Mouse (Mus musculus): ENCODE data around the gene Abhd12. TPM values are rescaled to one million over a fixed set of nuclear protein-coding genes. Genes with fewer than 3 reads are reported as not detected.
"Not testable (repeated sequence)": the region's sequence is repeated elsewhere in the genome, so short reads cannot be mapped to it uniquely, and the experiment has no call there.

Gene Abhd12
- polyA plus RNA-seq (2016; fragmentation: Nextera tagmentation; extraction: Ambion mirVana), result 66.3 and 67.7 TPM in 2 replicates

- H3K4me3 ChIP-seq, result peak within 1 kb of the TSS; percentile 67
- peaks cover 17% of the 10 kb centered on the region for H3K4me1 ChIP-seq
- H3K4me2 ChIP-seq (replicated peaks), result peak within 1 kb of the TSS; percentile 80
- H3K9me3 ChIP-seq, result no peaks in the 10 kb centered on the region
- no peaks in the 10 kb centered on the region for H3K27me3 ChIP-seq
- under 1% methylated on average over 65 of the region's 72 CpGs for WGBS
- peak; percentile 97 for ATAC-seq (ENCODE audit: insufficient number of reproducible peaks, insufficient read depth, low FRiP score, low TSS enrichment)
- peaks cover 6% of the 10 kb centered on the region; the same call in 1 of the 2 replicates for H3K36me3 ChIP-seq
- peak within 1 kb of the TSS; percentile 82 for H3K9ac ChIP-seq
- peak within 1 kb of the TSS; percentile 87 for H3K27ac ChIP-seq
These were observed at the start of gene Abhd12 for GRCm38 (mm10) chr2:150904272-150904935. TSS of gene Abhd12 (minus strand) at chr2:150904741.

DNA sequence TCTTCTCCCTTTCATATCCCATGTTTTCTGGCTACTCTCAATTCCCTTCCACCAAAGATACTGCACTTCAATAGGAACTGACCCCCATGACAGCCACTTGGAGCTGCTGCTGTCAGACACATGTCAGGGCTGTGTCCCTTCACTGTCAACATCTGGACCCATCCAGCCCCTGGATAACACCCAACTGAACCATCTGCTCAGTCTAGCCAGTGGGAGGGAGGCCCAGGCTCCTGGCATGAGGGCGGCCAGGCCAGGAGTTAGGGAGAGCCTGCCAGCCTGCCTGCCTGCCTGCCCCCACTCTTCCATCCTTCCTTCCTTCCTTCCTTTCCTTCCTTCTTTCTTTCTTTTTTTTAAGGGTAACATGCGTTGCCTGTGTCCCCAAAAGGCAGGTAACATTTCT is 46.7 kb upstream of the Abhd12 start:
- Histone ChIP-seq H3K27ac (no peak overlapping the region), H3K36me3 (peaks cover 51% of the 10 kb centered on the region), H3K9me3 (no peaks in the 10 kb centered on the region), H3K27me3 (no peaks in the 10 kb centered on the region), H3K4me1 (no peaks in the 10 kb centered on the region), H3K9ac (no peak overlapping the region), H3K4me3 (no peak overlapping the region), H3K4me2 (replicated peaks) (no peak overlapping the region)
- 86% methylated on average over 2 of the region's 2 CpGs for WGBS
- ATAC-seq (ENCODE audit: insufficient number of reproducible peaks, insufficient read depth, low FRiP score, low TSS enrichment), result no peak

GRCm38 (mm10) chr2:150950056-150950455 is 45.5 kb upstream of the Abhd12 start:
- no peak for ATAC-seq (ENCODE audit: insufficient number of reproducible peaks, insufficient read depth, low FRiP score, low TSS enrichment)
- no peaks in the 10 kb centered on the region for H3K4me1 ChIP-seq
- 93% methylated on average over 6 of the region's 6 CpGs for WGBS
- no peaks in the 10 kb centered on the region for H3K9me3 ChIP-seq
- H3K4me2 ChIP-seq (replicated peaks), result no peak overlapping the region
- H3K36me3 ChIP-seq, result peaks cover 46% of the 10 kb centered on the region
- no peaks in the 10 kb centered on the region for H3K27me3 ChIP-seq
- H3K9ac ChIP-seq, result no peak overlapping the region
- H3K27ac ChIP-seq, result no peak overlapping the region
- no peak overlapping the region for H3K4me3 ChIP-seq

- Histone ChIP-seq H3K9me3 (no peaks in the 10 kb centered on the region), H3K36me3 (peaks cover 47% of the 10 kb centered on the region), H3K27ac (no peak overlapping the region), H3K4me3 (no peak overlapping the region), H3K4me2 (replicated peaks) (no peak overlapping the region), H3K27me3 (no peaks in the 10 kb centered on the region), H3K9ac (no peak overlapping the region), H3K4me1 (no peaks in the 10 kb centered on the region)
- no peak for ATAC-seq (ENCODE audit: insufficient number of reproducible peaks, insufficient read depth, low FRiP score, low TSS enrichment)
- 87% methylated on average over 3 of the region's 3 CpGs for WGBS
These were observed 45.1 kb upstream of the Abhd12 start for GRCm38 (mm10) chr2:150949652-150950051.

DNA sequence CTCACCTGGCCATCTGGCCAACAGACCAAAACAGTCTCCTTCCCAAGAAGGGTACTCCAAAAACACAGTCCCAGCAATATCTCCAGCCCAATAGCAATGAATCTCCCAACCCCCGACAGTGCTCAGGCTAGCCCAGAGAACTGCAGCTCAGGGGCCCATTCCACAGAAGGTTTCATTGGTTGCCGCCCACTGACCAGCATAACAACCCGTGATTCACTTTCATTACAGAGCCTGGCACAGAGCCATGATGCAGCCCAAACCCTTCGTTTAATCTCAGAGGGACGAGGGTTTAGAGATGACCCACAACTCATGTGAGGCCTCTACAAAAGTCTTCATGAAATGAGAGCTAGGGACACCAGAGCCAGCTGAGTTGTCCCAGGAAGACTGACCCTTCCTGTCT is 44.2 kb upstream of the Abhd12 start:
- Histone ChIP-seq H3K36me3 (peaks cover 48% of the 10 kb centered on the region), H3K4me2 (replicated peaks) (no peak overlapping the region)
- 87% methylated on average over 5 of the region's 5 CpGs for WGBS

GRCm38 (mm10) chr2:150947880-150948611 is 43.5 kb upstream of the Abhd12 start:
- H3K27me3 ChIP-seq; H3K27ac ChIP-seq; H3K9me3 ChIP-seq; H3K4me2 ChIP-seq (replicated peaks); H3K4me3 ChIP-seq; ATAC-seq (ENCODE audit: insufficient number of reproducible peaks, insufficient read depth, low FRiP score, low TSS enrichment); H3K4me1 ChIP-seq; H3K9ac ChIP-seq: not testable (repeated sequence)
- 92% methylated on average over 12 of the region's 12 CpGs for WGBS
- H3K36me3 ChIP-seq, result peaks cover 50% of the 10 kb centered on the region

More for the DNA sequence above, 44.2 kb upstream of the Abhd12 start:
- no peaks in the 10 kb centered on the region for H3K27me3 ChIP-seq
- H3K4me3 ChIP-seq, result no peak overlapping the region
- no peaks in the 10 kb centered on the region for H3K4me1 ChIP-seq
- no peaks in the 10 kb centered on the region for H3K9me3 ChIP-seq
- no peak overlapping the region for H3K27ac ChIP-seq
- no peak for ATAC-seq (ENCODE audit: insufficient number of reproducible peaks, insufficient read depth, low FRiP score, low TSS enrichment)
- H3K9ac ChIP-seq, result no peak overlapping the region

DNA sequence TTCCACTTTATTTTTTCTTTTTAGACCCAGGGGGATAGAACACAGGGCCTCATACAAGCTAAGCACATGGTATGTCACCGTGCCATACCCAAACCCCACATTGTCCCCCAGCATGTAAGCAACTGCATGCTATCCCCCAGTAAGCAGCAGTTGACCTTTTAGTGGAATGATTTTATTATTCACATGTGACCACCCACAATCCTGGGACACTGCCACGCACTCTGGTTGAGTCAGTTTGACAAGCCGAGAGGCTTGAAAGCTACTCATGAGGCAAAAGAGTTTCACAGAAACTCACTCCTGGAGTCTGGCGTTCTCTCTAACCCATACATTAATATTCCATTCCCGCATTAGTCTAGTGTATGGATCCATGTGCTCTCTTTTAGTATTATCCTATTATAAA is 42.8 kb upstream of the Abhd12 start:
- not testable (repeated sequence) for H3K4me1 ChIP-seq; H3K27me3 ChIP-seq; H3K4me2 ChIP-seq (replicated peaks); H3K27ac ChIP-seq; ATAC-seq (ENCODE audit: insufficient number of reproducible peaks, insufficient read depth, low FRiP score, low TSS enrichment); H3K4me3 ChIP-seq; H3K9ac ChIP-seq; H3K9me3 ChIP-seq
- H3K36me3 ChIP-seq, result peaks cover 44% of the 10 kb centered on the region
- WGBS, result 97% methylated on average over 5 of the region's 5 CpGs

- WGBS, result 89% methylated on average over 5 of the region's 5 CpGs
- Histone ChIP-seq H3K4me2 (replicated peaks) (no peak overlapping the region), H3K9ac (no peak overlapping the region), H3K36me3 (peaks cover 28% of the 10 kb centered on the region), H3K4me1 (no peaks in the 10 kb centered on the region), H3K27ac (no peak overlapping the region), H3K4me3 (no peak overlapping the region), H3K27me3 (no peaks in the 10 kb centered on the region), H3K9me3 (no peaks in the 10 kb centered on the region)
- ATAC-seq (ENCODE audit: insufficient number of reproducible peaks, insufficient read depth, low FRiP score, low TSS enrichment), result no peak
These were observed 39.5 kb upstream of the Abhd12 start for GRCm38 (mm10) chr2:150944017-150944416.

DNA sequence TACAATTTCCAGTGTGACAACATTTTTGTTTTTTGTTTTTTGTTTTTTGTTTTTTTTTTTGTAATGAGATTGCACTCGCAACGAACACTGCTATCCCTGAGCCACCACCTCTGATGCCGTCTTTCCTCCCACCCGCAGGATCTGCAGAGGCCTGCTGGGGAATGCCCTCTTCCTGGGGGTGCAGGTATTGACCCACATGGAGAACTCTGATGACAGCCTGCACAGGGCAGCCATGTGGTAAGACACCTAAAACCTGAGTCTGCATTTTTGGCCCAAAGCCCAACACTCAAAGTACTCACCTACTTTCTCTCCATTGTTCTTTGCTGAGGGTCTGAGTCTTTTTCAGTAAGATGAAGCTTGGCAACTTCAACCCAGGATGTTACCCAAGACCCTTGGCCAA is 30.1 kb upstream of the Abhd12 start:
- Histone ChIP-seq H3K36me3 (peaks cover 56% of the 10 kb centered on the region), H3K9me3 (no peaks in the 10 kb centered on the region), H3K4me1 (no peaks in the 10 kb centered on the region), H3K9ac (no peak overlapping the region), H3K4me2 (replicated peaks) (no peak overlapping the region), H3K27me3 (no peaks in the 10 kb centered on the region), H3K4me3 (no peak overlapping the region), H3K27ac (no peak overlapping the region)
- 91% methylated on average over 4 of the region's 4 CpGs for WGBS
- no peak for ATAC-seq (ENCODE audit: insufficient number of reproducible peaks, insufficient read depth, low FRiP score, low TSS enrichment)

- Histone ChIP-seq H3K27me3 (no peaks in the 10 kb centered on the region), H3K27ac (no peak overlapping the region), H3K9ac (no peak overlapping the region), H3K36me3 (peaks cover 59% of the 10 kb centered on the region), H3K9me3 (no peaks in the 10 kb centered on the region), H3K4me3 (no peak overlapping the region), H3K4me2 (replicated peaks) (no peak overlapping the region), H3K4me1 (no peaks in the 10 kb centered on the region)
- WGBS, result 77% methylated on average over 19 of the region's 19 CpGs
- ATAC-seq (ENCODE audit: insufficient number of reproducible peaks, insufficient read depth, low FRiP score, low TSS enrichment), result no peak
These were observed 28.9 kb upstream of the Abhd12 start for GRCm38 (mm10) chr2:150933482-150933881.

GRCm38 (mm10) chr2:150930806-150931205 is 26.3 kb upstream of the Abhd12 start:
- Histone ChIP-seq H3K27me3 (no peaks in the 10 kb centered on the region), H3K36me3 (peaks cover 45% of the 10 kb centered on the region), H3K9ac (no peak overlapping the region), H3K9me3 (no peaks in the 10 kb centered on the region), H3K4me1 (no peaks in the 10 kb centered on the region), H3K27ac (no peak overlapping the region), H3K4me3 (no peak overlapping the region), H3K4me2 (replicated peaks) (no peak overlapping the region)
- WGBS, result 80% methylated on average over 3 of the region's 3 CpGs
- no peak for ATAC-seq (ENCODE audit: insufficient number of reproducible peaks, insufficient read depth, low FRiP score, low TSS enrichment)

- Histone ChIP-seq H3K4me3 (no peak overlapping the region), H3K9ac (no peak overlapping the region), H3K27ac (no peak overlapping the region), H3K4me1 (no peaks in the 10 kb centered on the region), H3K4me2 (replicated peaks) (no peak overlapping the region), H3K9me3 (no peaks in the 10 kb centered on the region), H3K27me3 (no peaks in the 10 kb centered on the region), H3K36me3 (peaks cover 38% of the 10 kb centered on the region)
- ATAC-seq (ENCODE audit: insufficient number of reproducible peaks, insufficient read depth, low FRiP score, low TSS enrichment), result no peak
- 87% methylated on average over 6 of the region's 6 CpGs for WGBS
These were observed 24.6 kb upstream of the Abhd12 start for GRCm38 (mm10) chr2:150929156-150929555.
